Comparison of ENCODE assay signal across 8 mouse cellular contexts in the genomic region with DNA sequence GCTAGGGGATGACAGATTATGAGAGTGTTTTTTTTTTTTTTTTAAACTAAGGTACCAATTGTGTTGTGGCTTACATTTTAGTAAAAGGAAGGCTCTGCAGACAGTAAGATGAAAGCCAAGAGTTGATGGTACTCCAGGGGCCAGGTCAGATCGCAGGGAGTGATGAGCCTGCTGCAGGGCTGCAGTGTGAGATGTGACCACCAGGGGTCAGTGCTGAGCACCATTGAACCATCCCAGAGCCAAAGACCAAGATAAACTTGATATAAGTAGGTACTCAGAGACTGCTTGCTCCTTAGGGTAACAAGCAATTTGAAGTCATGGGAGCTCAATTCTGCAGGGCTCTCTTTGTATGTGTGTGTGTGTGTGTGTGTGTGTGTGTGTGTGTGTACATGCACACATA. TPM values are rescaled to one million over a fixed set of nuclear protein-coding genes. Genes with fewer than 3 reads are reported as not detected.
A peak's percentile ranks its signal among the peaks of the same experiment; 100 is the strongest.
DNase-seq lines count a peak whose midpoint lies in the region; ATAC-seq and TF ChIP-seq lines count a peak whose summit lies in the region.

No protein-coding gene starts in this region.

- no peaks in the 10 kb centered on the region for H3K9me3 ChIP-seq in midbrain, embryonic 14.5 days (ENCODE audit: control insufficient read depth, low read length)
- no peaks in the 10 kb centered on the region for H3K9me3 ChIP-seq in midbrain, embryonic 15.5 days
- H3K9me3 ChIP-seq in liver, postnatal 0 days (ENCODE audit: low read length), result no peaks in the 10 kb centered on the region

- no peaks in the 10 kb centered on the region for H3K36me3 ChIP-seq in midbrain, embryonic 14.5 days (ENCODE audit: control insufficient read depth, insufficient read depth, low read length)
- H3K36me3 ChIP-seq in midbrain, embryonic 15.5 days (replicated peaks), result no peaks in the 10 kb centered on the region
- no peaks in the 10 kb centered on the region for H3K36me3 ChIP-seq in liver, postnatal 0 days (replicated peaks; ENCODE audit: insufficient read depth, low read length)

- DNase-seq in CD4-positive, CD25-positive, alpha-beta regulatory T cell, adult 2 months (ENCODE audit: low read depth, low spot score), result peak; percentile 28
- DNase-seq in midbrain, embryonic 14.5 days, result peak; percentile 76
- peak; percentile 73 for DNase-seq in cerebellum, adult 9-11 months
- peak; percentile 24 to 34 for DNase-seq in gastrocnemius, postnatal 4 days (ENCODE audit: low spot score in 2 of 2)
- DNase-seq in liver, postnatal 0 days, result peak; percentile 48
- peak; percentile 69 for DNase-seq in right cerebral cortex, postnatal 4 days

- H3K27me3 ChIP-seq in midbrain, embryonic 14.5 days (ENCODE audit: control insufficient read depth, insufficient read depth, low read length), result no peaks in the 10 kb centered on the region
- H3K27me3 ChIP-seq in midbrain, embryonic 15.5 days (replicated peaks), result no peaks in the 10 kb centered on the region
- H3K27me3 ChIP-seq in liver, postnatal 0 days (ENCODE audit: insufficient read depth, low read length), result no peaks in the 10 kb centered on the region

- no peak overlapping the region for H3K4me2 ChIP-seq in midbrain, embryonic 14.5 days (ENCODE audit: low read length)
- H3K4me2 ChIP-seq in midbrain, embryonic 15.5 days, result no peak overlapping the region
- H3K4me2 ChIP-seq in liver, postnatal 0 days (ENCODE audit: low read depth, low read length), result no peak overlapping the region

- no peak overlapping the region for H3K27ac ChIP-seq in midbrain, embryonic 14.5 days (replicated peaks; ENCODE audit: low read depth, low read length)
- no peak overlapping the region for H3K27ac ChIP-seq in midbrain, embryonic 15.5 days
- no peak overlapping the region for H3K27ac ChIP-seq in liver, postnatal 0 days (ENCODE audit: low read depth)

- peak; percentile 77 for TF ChIP-seq CTCF in liver, postnatal 0 days (IDR thresholded peaks at IDR 0.05; ENCODE audit: low read depth)

- H3K9ac ChIP-seq in midbrain, embryonic 14.5 days (replicated peaks; ENCODE audit: low read length), result no peak overlapping the region
- H3K9ac ChIP-seq in midbrain, embryonic 15.5 days, result no peak overlapping the region
- H3K9ac ChIP-seq in liver, postnatal 0 days (replicated peaks), result no peak overlapping the region

- no peak for TF ChIP-seq EP300 in liver, postnatal 0 days (IDR thresholded peaks at IDR 0.05; ENCODE audit: low read depth)

- ATAC-seq in CD4-positive, CD25-positive, alpha-beta regulatory T cell, adult 4 months, result no peak
- ATAC-seq in midbrain, embryonic 14.5 days (ENCODE audit: low FRiP score, low TSS enrichment), result no peak
- ATAC-seq in midbrain, embryonic 15.5 days (replicated peaks), result no peak
- ATAC-seq in liver, postnatal 0 days, result no peak

- no peaks in the 10 kb centered on the region for H3K4me1 ChIP-seq in midbrain, embryonic 14.5 days (ENCODE audit: control insufficient read depth, insufficient read depth, low read length)
- H3K4me1 ChIP-seq in midbrain, embryonic 15.5 days, result no peaks in the 10 kb centered on the region
- H3K4me1 ChIP-seq in liver, postnatal 0 days (ENCODE audit: insufficient read depth), result no peaks in the 10 kb centered on the region

- WGBS in midbrain, embryonic 14.5 days, result 32% methylated on average over 1 of the region's 1 CpGs
- WGBS in midbrain, embryonic 15.5 days, result 36% methylated on average over 1 of the region's 1 CpGs
- 38% methylated on average over 1 of the region's 1 CpGs for WGBS in liver, postnatal 0 days (ENCODE audit: insufficient replicate concordance)

- no peak overlapping the region for H3K4me3 ChIP-seq in midbrain, embryonic 14.5 days (replicated peaks; ENCODE audit: low read depth, low read length)
- H3K4me3 ChIP-seq in midbrain, embryonic 15.5 days, result no peak overlapping the region
- no peak overlapping the region for H3K4me3 ChIP-seq in liver, postnatal 0 days (ENCODE audit: low read depth, low read length)

RNA-seq across cellular contexts. Expression of a gene that starts 20.8 kb away (rescaled TPM):
- not detected for polyA plus RNA-seq in CD4-positive, CD25-positive, alpha-beta regulatory T cell, adult 4 months (2017; shearing (Covaris generic))
- polyA plus RNA-seq in midbrain, embryonic 14.5 days (2014; fragmentation: Nextera tagmentation; extraction: Ambion mirVana), result not detected in 2 replicates
- not detected in 2 replicates for polyA plus RNA-seq in midbrain, embryonic 15.5 days (2015; fragmentation: Nextera tagmentation; extraction: Ambion mirVana)
- not detected for total RNA-seq in gastrocnemius, postnatal 4 days (2021)
- polyA plus RNA-seq in liver, postnatal 0 days (2015; fragmentation: Nextera tagmentation; extraction: Ambion mirVana), result not detected in 2 replicates

RNA-seq across cellular contexts. Expression of a gene that starts 35.9 kb away (rescaled TPM):
- not detected for polyA plus RNA-seq in CD4-positive, CD25-positive, alpha-beta regulatory T cell, adult 4 months (2017; shearing (Covaris generic))
- 8.4 and 15.6 TPM in 2 replicates for polyA plus RNA-seq in midbrain, embryonic 14.5 days (2014; fragmentation: Nextera tagmentation; extraction: Ambion mirVana)
- polyA plus RNA-seq in midbrain, embryonic 15.5 days (2015; fragmentation: Nextera tagmentation; extraction: Ambion mirVana), result 23.3 and 26.7 TPM in 2 replicates
- not detected for total RNA-seq in gastrocnemius, postnatal 4 days (2021)
- polyA plus RNA-seq in liver, postnatal 0 days (2015; fragmentation: Nextera tagmentation; extraction: Ambion mirVana), result 3.0 and 3.2 TPM in 2 replicates
